Mouse (Mus musculus): ENCODE data around the gene H1foo. TPM values are rescaled to one million over a fixed set of nuclear protein-coding genes. Genes with fewer than 3 reads are reported as not detected.

Gene H1foo
- total and polyA plus RNA-seq, 3 experiments = not detected

DNA sequence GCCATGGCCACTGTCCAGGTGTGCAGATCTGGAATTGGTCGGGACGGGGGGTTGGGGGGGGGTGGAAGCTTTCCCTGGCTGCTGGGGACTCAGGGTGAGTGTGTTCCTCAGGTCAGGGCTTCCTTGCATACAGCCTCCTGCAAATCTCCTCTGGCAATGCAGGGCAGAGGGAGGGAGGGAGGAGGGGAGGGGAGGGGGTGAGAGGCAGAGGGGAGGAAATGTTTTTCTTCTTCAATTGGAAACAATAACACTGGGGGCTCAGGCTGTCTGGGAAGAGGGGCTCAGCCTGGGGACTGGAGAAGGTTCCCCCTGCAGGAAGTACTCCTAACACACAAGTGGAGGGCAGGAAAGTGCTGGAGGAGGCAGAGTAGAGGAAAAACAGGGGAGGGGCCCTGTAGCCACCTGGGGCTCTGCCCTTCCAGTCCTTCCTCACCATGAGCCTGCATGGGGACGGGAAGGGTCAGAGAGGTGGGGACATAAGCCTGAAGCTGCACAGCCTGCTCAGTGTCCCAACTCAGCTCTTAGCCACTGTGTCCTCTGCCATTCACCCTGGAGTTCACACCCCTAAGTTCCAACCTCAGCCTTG, 53.1 kb downstream of the H1foo start:
- no peak for TF ChIP-seq TAL1 (conservative IDR thresholded peaks at IDR 0.05; ENCODE audit: low read depth, low read length)
- TF ChIP-seq GATA1 (IDR thresholded peaks at IDR 0.05; ENCODE audit: borderline replicate concordance, low read length) = no peak
- no peak for TF ChIP-seq POLR2AphosphoS5 (IDR thresholded peaks at IDR 0.05; ENCODE audit: insufficient replicate concordance, low read depth, low read length)
- TF ChIP-seq CTCF (IDR thresholded peaks at IDR 0.05; ENCODE audit: low read depth, low read length) = no peak
- TF ChIP-seq GATA2 (IDR thresholded peaks at IDR 0.05; ENCODE audit: borderline replicate concordance, low read depth, low read length) = no peak
- no peaks in the 10 kb centered on the region for H3K36me3 ChIP-seq (replicated peaks)
- peaks cover 47% of the 10 kb centered on the region for H3K27me3 ChIP-seq (ENCODE audit: insufficient read depth, low read length)
- H3K9me3 ChIP-seq (replicated peaks) = peaks cover 15% of the 10 kb centered on the region
- no peak overlapping the region for H3K4me3 ChIP-seq (ENCODE audit: low read depth, low read length)
- no peak for ATAC-seq (ENCODE audit: extremely low read depth, insufficient number of reproducible peaks, low FRiP score, poor library complexity, severe bottlenecking)
- H3K4me1 ChIP-seq (ENCODE audit: insufficient read depth, low read depth, low read length) = peaks cover 28% of the 10 kb centered on the region
- no peak for DNase-seq (ENCODE audit: low spot score)

DNA sequence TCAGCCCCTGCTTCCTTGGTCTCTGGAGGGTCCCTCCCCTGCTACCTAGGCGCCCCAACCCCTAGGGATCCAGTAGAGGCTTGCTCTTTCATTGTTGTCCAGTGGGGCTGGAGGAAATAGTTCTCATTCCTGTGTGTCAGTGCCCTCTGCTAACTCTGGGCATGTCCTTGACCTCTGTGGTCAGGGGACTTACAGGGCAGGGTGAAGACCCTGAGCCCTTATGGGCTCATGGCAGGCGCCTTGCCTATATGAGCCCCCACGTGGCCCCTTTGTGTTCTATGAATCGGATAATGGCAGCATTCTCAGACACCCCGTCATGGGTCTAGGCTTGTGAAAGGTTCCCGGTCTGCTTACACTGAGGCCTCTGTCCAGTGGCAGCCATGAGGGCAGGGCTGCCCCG, 54.0 kb downstream of the H1foo start:
- H3K27me3 ChIP-seq (ENCODE audit: insufficient read depth, low read length) = peaks cover 45% of the 10 kb centered on the region
- TF ChIP-seq TAL1 (conservative IDR thresholded peaks at IDR 0.05; ENCODE audit: low read depth, low read length) = no peak
- no peak for TF ChIP-seq GATA2 (IDR thresholded peaks at IDR 0.05; ENCODE audit: borderline replicate concordance, low read depth, low read length)
- no peak for TF ChIP-seq GATA1 (IDR thresholded peaks at IDR 0.05; ENCODE audit: borderline replicate concordance, low read length)
- TF ChIP-seq POLR2AphosphoS5 (IDR thresholded peaks at IDR 0.05; ENCODE audit: insufficient replicate concordance, low read depth, low read length) = no peak
- no peak for TF ChIP-seq CTCF (IDR thresholded peaks at IDR 0.05; ENCODE audit: low read depth, low read length)
- H3K36me3 ChIP-seq (replicated peaks) = no peaks in the 10 kb centered on the region
- no peak for DNase-seq (ENCODE audit: low spot score)
- peaks cover 30% of the 10 kb centered on the region for H3K4me1 ChIP-seq (ENCODE audit: insufficient read depth, low read depth, low read length)
- peaks cover 7% of the 10 kb centered on the region for H3K9me3 ChIP-seq (replicated peaks)
- H3K4me3 ChIP-seq (ENCODE audit: low read depth, low read length) = no peak overlapping the region
- ATAC-seq (ENCODE audit: extremely low read depth, insufficient number of reproducible peaks, low FRiP score, poor library complexity, severe bottlenecking) = no peak

DNA sequence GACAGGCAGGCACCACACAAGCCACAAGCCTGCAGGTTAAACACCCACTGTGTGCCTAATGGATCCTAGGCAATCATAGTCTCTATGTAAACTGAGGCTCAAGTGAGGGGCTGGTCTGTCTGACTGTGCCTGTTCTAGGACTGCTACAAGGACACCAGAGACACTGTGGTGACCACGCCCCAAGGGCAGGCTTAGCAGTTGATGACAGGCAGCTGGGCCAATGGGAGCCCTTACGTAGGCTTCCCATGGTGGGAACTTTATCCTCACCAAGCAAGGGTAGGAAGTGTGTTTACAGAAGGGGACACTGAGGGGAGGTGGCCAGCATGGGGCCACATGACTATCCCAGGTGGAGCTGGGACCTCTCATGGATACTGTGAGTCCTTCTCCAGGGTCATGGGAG, 54.5 kb downstream of the H1foo start:
- Histone ChIP-seq H3K9me3 (replicated peaks) (peaks cover 2% of the 10 kb centered on the region), H3K36me3 (replicated peaks) (no peaks in the 10 kb centered on the region), H3K4me1 (ENCODE audit: insufficient read depth, low read depth, low read length) (peaks cover 30% of the 10 kb centered on the region), H3K4me3 (ENCODE audit: low read depth, low read length) (no peak overlapping the region), H3K27me3 (ENCODE audit: insufficient read depth, low read length) (peaks cover 45% of the 10 kb centered on the region)
- no peak for ATAC-seq (ENCODE audit: extremely low read depth, insufficient number of reproducible peaks, low FRiP score, poor library complexity, severe bottlenecking)
- TF ChIP-seq GATA1 (IDR thresholded peaks at IDR 0.05; ENCODE audit: borderline replicate concordance, low read length) = no peak
- TF ChIP-seq CTCF (IDR thresholded peaks at IDR 0.05; ENCODE audit: low read depth, low read length) = no peak
- TF ChIP-seq POLR2AphosphoS5 (IDR thresholded peaks at IDR 0.05; ENCODE audit: insufficient replicate concordance, low read depth, low read length) = no peak
- no peak for TF ChIP-seq TAL1 (conservative IDR thresholded peaks at IDR 0.05; ENCODE audit: low read depth, low read length)
- no peak for TF ChIP-seq GATA2 (IDR thresholded peaks at IDR 0.05; ENCODE audit: borderline replicate concordance, low read depth, low read length)
- no peak for DNase-seq (ENCODE audit: low spot score)

Other genes with a start within 250 kb of the H1foo start
- 1.8 TPM in 1 of 2 replicates, not detected in the other for gene Tmem40, start 182.5 kb upstream of the H1foo start, total RNA-seq (2014; fragmentation: Nextera tagmentation)
- gene Tmem40, start 182.5 kb upstream of the H1foo start, total RNA-seq (2017) = 14.6 and 16.5 TPM in 2 replicates
- 2.8 and 3.4 TPM in 2 replicates for gene Tmem40, start 182.5 kb upstream of the H1foo start, polyA plus RNA-seq (2012)
- gene Cand2, start 170.4 kb upstream of the H1foo start, total RNA-seq (2014; fragmentation: Nextera tagmentation) = 6.5 and 7.1 TPM in 2 replicates
- gene Cand2, start 170.4 kb upstream of the H1foo start, total RNA-seq (2017) = 1.6 and 1.8 TPM in 2 replicates
- 6.1 and 7.1 TPM in 2 replicates for gene Cand2, start 170.4 kb upstream of the H1foo start, polyA plus RNA-seq (2012)
- 3,038 and 3,130 TPM in 2 replicates for gene Rpl32, start 136.2 kb upstream of the H1foo start, total RNA-seq (2014; fragmentation: Nextera tagmentation)
- gene Rpl32, start 136.2 kb upstream of the H1foo start, total RNA-seq (2017) = 5,749 and 6,102 TPM in 2 replicates
- gene Rpl32, start 136.2 kb upstream of the H1foo start, polyA plus RNA-seq (2012) = 432 and 478 TPM in 2 replicates
- gene Efcab12, start 106.5 kb upstream of the H1foo start, total RNA-seq (2014; fragmentation: Nextera tagmentation) = 0.90 TPM in 1 of 2 replicates, not detected in the other
- 0.06 and 0.27 TPM in 2 replicates for gene Efcab12, start 106.5 kb upstream of the H1foo start, total RNA-seq (2017)
- not detected in 2 replicates for gene Efcab12, start 106.5 kb upstream of the H1foo start, polyA plus RNA-seq (2012)
- gene Mbd4, start 91.6 kb upstream of the H1foo start, total RNA-seq (2014; fragmentation: Nextera tagmentation) = 16.0 and 20.1 TPM in 2 replicates
- 20.8 and 25.8 TPM in 2 replicates for gene Mbd4, start 91.6 kb upstream of the H1foo start, total RNA-seq (2017)
- gene Mbd4, start 91.6 kb upstream of the H1foo start, polyA plus RNA-seq (2012) = 1.6 and 1.7 TPM in 2 replicates
- 4.7 and 4.9 TPM in 2 replicates for gene Ift122, start 91.5 kb upstream of the H1foo start, total RNA-seq (2014; fragmentation: Nextera tagmentation)
- gene Ift122, start 91.5 kb upstream of the H1foo start, total RNA-seq (2017) = 5.1 and 5.3 TPM in 2 replicates
- 0.42 and 0.65 TPM in 2 replicates for gene Ift122, start 91.5 kb upstream of the H1foo start, polyA plus RNA-seq (2012)
- gene Rho, start 13.2 kb upstream of the H1foo start, total RNA-seq (2014; fragmentation: Nextera tagmentation) = not detected in 2 replicates
- gene Rho, start 13.2 kb upstream of the H1foo start, total RNA-seq (2017) = 0.17 and 0.27 TPM in 2 replicates
- not detected in 2 replicates for gene Rho, start 13.2 kb upstream of the H1foo start, polyA plus RNA-seq (2012)
- 1.2 and 2.3 TPM in 2 replicates for gene Plxnd1, start 50.1 kb downstream of the H1foo start, total RNA-seq (2014; fragmentation: Nextera tagmentation)
- gene Plxnd1, start 50.1 kb downstream of the H1foo start, total RNA-seq (2017) = 1.7 and 2.0 TPM in 2 replicates
- 1.5 TPM in 2 replicates for gene Plxnd1, start 50.1 kb downstream of the H1foo start, polyA plus RNA-seq (2012)
- gene Tmcc1, start 248.5 kb downstream of the H1foo start, total RNA-seq (2014; fragmentation: Nextera tagmentation) = 12.1 and 14.6 TPM in 2 replicates
- gene Tmcc1, start 248.5 kb downstream of the H1foo start, total RNA-seq (2017) = 15.6 and 18.6 TPM in 2 replicates
- gene Tmcc1, start 248.5 kb downstream of the H1foo start, polyA plus RNA-seq (2012) = 0.86 and 1.0 TPM in 2 replicates